Mouse (Mus musculus): ENCODE data around the gene Fbxo9. TPM values are rescaled to one million over a fixed set of nuclear protein-coding genes. Genes with fewer than 3 reads are reported as not detected.

Fbxo9 gene
- polyA plus RNA-seq, 1 experiment from 2014 or later, result 28.5 TPM

DNA sequence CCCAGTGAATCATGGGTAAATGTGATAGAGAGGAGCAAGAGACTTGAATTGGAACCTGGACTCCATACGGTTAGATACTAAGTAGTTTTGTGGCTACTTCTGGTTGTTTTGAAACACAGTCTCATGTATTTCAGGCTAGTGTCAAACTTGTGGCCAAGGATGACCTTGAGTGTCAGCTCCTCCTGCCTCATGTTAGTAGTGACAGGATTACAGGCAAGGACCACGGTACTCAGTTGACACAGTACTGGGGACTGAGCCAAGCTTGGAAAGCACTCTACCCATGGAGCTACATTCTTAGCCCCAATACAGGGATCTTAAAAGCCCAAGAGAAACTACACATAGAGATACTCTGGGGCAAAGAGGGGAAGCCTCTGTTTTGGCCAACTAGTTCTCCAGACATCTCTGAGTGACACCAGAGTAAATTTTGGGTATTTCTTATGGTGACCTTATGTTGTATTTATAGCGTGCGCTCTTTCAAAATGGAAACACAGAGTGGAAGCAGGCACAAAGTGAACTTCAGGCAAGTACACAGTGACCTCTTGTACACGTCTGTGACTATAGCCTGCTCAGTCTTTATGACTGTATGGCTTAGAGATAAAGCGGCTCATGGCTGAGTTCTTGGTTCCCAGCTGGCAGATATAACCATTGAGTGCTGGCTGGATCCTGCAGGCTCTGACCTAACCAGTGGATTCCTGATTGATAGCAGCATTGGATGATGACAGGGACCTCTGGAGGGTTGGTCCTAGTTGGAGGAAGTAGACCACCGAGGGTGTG lies 14.3 kb upstream of the Fbxo9 start:
- DNase-seq (ENCODE audit: low spot score), result no peak
- no peaks in the 10 kb centered on the region for H3K27me3 ChIP-seq (ENCODE audit: insufficient read depth, poor library complexity, severe bottlenecking)
- WGBS, result 77% methylated on average over 7 of the region's 7 CpGs
- peaks cover 8% of the 10 kb centered on the region; the same call in 1 of the 2 replicates for H3K36me3 ChIP-seq
- H3K4me3 ChIP-seq, result no peak overlapping the region
- no peaks in the 10 kb centered on the region for H3K9me3 ChIP-seq
- H3K27ac ChIP-seq, result no peak overlapping the region
- peaks cover 29% of the 10 kb centered on the region for H3K4me1 ChIP-seq

DNA sequence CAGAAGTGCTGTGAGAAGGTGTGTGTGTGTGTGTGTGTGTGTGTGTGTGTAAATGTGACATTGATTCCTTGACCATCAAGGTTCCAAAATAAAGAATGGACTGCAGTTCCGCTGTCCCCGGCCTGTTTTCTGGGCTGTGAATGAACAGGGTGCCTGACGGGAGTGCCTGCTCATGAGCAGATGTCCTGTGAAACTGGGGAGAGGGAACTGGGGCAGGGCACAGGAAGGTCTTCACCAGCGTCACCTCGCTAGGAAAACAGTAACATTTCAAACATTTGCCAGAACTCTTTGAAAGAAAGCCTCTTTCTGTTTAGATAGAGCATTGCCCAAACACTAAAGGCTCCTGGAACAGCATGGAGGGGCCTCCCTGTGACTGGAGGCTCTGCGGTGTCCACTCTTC lies 13.1 kb upstream of the Fbxo9 start:
- H3K27ac ChIP-seq, result 0 out of 2 replicates have a peak overlapping the region, but pooled peaks have one; percentile 67
- peaks cover 8% of the 10 kb centered on the region; the same call in 1 of the 2 replicates for H3K36me3 ChIP-seq
- WGBS, result 62% methylated on average over 6 of the region's 6 CpGs
- DNase-seq (ENCODE audit: low spot score), result no peak
- no peaks in the 10 kb centered on the region for H3K27me3 ChIP-seq (ENCODE audit: insufficient read depth, poor library complexity, severe bottlenecking)
- peaks cover 27% of the 10 kb centered on the region for H3K4me1 ChIP-seq
- H3K4me3 ChIP-seq, result no peak overlapping the region
- no peaks in the 10 kb centered on the region for H3K9me3 ChIP-seq

DNA sequence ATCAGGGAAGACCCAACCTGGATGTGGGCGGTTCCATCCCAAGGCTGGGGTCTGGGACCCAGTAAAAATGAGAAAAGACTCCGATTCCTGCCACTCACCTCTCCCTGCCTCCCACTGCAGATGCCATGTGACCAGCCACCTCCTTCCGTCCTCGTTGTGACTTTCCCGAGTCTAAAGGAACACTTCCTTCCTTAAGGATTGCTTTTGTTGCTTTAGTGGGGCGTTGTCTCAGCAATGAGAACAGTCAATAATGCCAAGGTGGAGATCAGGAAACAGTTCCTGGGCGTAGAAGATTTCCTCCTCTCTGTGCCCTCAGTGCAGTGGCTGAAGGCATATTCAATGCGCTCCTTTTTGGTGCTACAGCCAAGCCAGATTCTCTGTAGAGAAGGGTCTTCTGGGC lies 12.5 kb upstream of the Fbxo9 start:
- H3K9me3 ChIP-seq, result no peaks in the 10 kb centered on the region
- peak overlapping the region; percentile 23; the same call in 1 of the 2 replicates for H3K27ac ChIP-seq
- H3K4me1 ChIP-seq, result peaks cover 27% of the 10 kb centered on the region
- H3K4me3 ChIP-seq, result no peak overlapping the region
- H3K27me3 ChIP-seq (ENCODE audit: insufficient read depth, poor library complexity, severe bottlenecking), result no peaks in the 10 kb centered on the region
- peaks cover 13% of the 10 kb centered on the region; the same call in 1 of the 2 replicates for H3K36me3 ChIP-seq
- WGBS, result 63% methylated on average over 8 of the region's 8 CpGs
- DNase-seq (ENCODE audit: low spot score), result no peak

DNA sequence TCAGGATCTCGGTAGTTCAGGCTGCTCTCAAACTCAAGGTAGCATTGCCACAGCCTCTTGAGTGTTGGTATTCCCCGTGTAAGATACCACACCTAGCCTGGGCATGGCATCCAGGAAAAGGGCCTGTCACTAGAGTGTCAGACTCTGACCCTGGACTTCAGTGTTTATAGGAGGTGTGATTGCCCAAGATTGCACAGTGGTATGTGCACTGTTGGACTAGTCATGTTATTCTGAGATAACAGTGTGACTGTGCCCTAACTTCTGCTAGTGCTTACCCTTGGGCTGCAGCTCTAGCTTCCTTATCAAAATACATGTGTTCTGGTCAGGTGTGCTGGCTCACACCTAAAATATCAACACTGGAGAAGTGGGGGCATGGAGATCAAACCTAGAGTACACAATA lies 8.8 kb upstream of the Fbxo9 start:
- peaks cover 15% of the 10 kb centered on the region; the same call in 1 of the 2 replicates for H3K36me3 ChIP-seq
- peaks cover 39% of the 10 kb centered on the region for H3K4me1 ChIP-seq
- 79% methylated on average over 2 of the region's 2 CpGs for WGBS
- no peak overlapping the region for H3K4me3 ChIP-seq
- no peaks in the 10 kb centered on the region for H3K27me3 ChIP-seq (ENCODE audit: insufficient read depth, poor library complexity, severe bottlenecking)
- no peaks in the 10 kb centered on the region for H3K9me3 ChIP-seq
- H3K27ac ChIP-seq, result no peak overlapping the region
- no peak for DNase-seq (ENCODE audit: low spot score)

DNA sequence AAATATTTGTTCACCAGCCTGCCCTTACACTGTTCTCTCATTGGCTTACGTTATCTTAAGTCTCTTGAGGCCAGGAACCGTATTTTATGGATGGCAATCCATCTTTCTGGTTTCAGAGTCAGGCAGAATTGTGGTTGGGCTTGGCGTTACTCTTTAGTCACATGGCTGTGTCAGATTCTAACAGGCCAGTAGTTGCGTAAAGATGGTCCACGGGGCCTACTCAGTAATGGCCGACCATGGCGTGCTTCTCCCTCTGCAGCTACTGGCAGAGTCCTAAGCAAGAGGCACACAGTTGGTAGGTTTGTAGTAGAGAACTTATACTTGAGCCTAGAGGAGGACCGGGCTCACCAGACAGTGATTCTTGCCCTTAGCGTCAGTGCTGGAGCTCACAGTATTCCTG lies 6.9 kb upstream of the Fbxo9 start:
- peaks cover 27% of the 10 kb centered on the region for H3K4me1 ChIP-seq
- no peaks in the 10 kb centered on the region for H3K9me3 ChIP-seq
- H3K36me3 ChIP-seq, result peaks cover 15% of the 10 kb centered on the region; the same call in 1 of the 2 replicates
- no peak overlapping the region for H3K4me3 ChIP-seq
- no peaks in the 10 kb centered on the region for H3K27me3 ChIP-seq (ENCODE audit: insufficient read depth, poor library complexity, severe bottlenecking)
- no peak for DNase-seq (ENCODE audit: low spot score)
- H3K27ac ChIP-seq, result no peak overlapping the region
- 86% methylated on average over 9 of the region's 9 CpGs for WGBS

DNA sequence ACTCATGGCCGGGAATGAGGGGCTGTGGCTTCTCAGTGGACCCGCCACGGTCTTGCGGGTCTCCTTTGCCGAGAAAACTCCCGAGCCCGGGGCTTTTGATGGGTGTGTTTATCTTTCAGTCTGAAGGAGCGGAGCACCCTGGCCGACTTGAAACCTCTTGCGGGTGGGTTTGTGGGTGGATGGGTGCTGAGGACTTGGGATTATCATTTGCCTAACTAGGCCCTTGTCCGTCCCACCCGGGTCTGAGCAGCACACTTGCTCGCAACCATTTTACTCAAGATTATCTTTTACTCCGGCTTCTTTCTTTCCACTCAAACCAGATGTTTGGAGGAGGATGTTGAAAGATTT lies 4.6 kb upstream of the Fbxo9 start:
- Histone ChIP-seq H3K4me1 (peaks cover 27% of the 10 kb centered on the region), H3K9me3 (no peaks in the 10 kb centered on the region), H3K4me3 (peak overlapping the region; percentile 74), H3K27ac (peak overlapping the region; percentile 94), H3K27me3 (ENCODE audit: insufficient read depth, poor library complexity, severe bottlenecking) (no peaks in the 10 kb centered on the region), H3K36me3 (peaks cover 10% of the 10 kb centered on the region; the same call in 1 of the 2 replicates)
- WGBS, result under 1% methylated on average over 14 of the region's 14 CpGs
- DNase-seq (ENCODE audit: low spot score), result no peak

DNA sequence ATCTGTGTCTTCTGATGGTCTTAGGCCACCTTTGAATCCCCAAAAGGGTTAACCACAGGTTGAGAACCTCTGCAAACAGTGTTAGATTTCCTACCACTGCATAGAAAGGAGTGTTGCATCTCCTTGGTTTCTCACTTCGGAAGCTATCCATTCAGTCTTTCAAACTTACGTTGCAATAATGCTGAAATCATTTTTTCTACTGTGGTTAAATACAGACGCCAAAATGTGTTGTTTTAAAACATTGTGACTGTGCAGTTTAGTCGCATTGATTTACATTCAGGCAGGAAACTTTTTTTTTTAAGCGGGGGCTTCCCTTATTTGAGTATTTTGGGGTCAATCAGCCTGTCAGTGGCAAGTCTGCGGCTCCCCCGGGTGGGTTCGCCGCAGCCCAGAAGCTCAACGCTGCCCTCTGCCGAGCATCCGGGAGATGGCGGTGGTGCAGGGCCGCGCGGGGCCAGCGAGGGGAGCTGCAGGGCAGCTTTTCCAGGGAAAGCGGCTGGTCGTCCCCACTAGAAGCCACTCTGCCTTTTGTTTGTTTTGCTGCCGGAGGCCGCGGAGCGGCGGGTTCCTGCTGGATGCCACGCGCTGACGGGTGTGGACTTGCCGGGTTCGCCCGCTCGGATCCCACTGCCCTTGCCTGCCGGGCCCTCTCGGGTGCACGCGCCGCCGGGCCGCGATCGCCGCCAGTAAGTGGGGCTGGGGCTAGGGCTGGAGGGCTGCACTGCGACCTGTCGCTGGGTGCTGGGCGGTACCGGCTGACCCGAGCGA lies 4.1 kb upstream of the Fbxo9 start:
- peak overlapping the region; percentile 94 for H3K27ac ChIP-seq
- peak; percentile 96 for DNase-seq (ENCODE audit: low spot score)
- WGBS, result 2% methylated on average over 47 of the region's 47 CpGs

DNA sequence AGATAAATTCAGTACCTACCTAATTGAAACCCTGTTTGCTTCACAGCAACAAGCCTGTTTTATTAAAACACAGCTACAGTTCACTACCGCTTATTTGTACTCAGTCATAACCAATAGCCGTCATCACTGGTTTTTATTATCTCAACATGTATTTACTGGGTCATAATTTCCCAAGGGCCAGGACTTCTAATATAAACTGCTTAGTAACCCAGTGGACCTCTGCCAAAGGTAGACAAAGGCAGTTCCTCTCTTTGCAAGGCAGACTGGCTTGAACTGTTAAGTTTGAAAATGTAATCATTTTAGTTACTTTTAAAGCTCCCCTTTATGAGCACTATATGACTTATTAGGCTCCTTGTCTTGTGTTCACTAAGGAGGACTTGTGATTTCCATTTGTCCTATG lies 2.6 kb upstream of the Fbxo9 start:
- Histone ChIP-seq H3K4me3 (no peak overlapping the region), H3K27me3 (ENCODE audit: insufficient read depth, poor library complexity, severe bottlenecking) (no peaks in the 10 kb centered on the region), H3K36me3 (peaks cover 4% of the 10 kb centered on the region; the same call in 1 of the 2 replicates), H3K27ac (no peak overlapping the region), H3K9me3 (no peaks in the 10 kb centered on the region), H3K4me1 (peaks cover 30% of the 10 kb centered on the region)
- 90% methylated on average over 2 of the region's 2 CpGs for WGBS
- DNase-seq (ENCODE audit: low spot score), result no peak

More for the DNA sequence above, 4.1 kb upstream of the Fbxo9 start:
- Histone ChIP-seq H3K27me3 (ENCODE audit: insufficient read depth, poor library complexity, severe bottlenecking) (no peaks in the 10 kb centered on the region), H3K9me3 (no peaks in the 10 kb centered on the region), H3K36me3 (peaks cover 8% of the 10 kb centered on the region; the same call in 1 of the 2 replicates), H3K4me1 (peaks cover 27% of the 10 kb centered on the region), H3K4me3 (peak overlapping the region; percentile 74)

DNA sequence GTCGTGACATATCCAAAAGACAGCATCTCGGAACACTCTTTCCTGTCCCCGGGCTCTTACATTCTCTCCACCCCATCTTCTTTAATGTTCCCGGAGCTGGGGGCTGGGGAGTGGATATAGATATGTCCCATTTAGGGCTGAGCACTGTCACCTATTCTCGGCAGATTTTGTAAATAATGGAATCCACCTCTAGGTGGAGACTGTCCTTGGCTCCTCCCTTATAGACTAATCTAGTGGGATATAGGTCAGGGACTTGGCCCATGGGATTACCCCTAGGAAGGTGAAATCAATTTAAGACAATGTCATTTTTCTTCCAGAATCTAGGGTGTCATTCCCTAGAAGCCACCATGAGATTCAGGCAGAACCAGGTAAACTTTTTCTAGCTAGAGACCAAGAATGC lies 791 bp upstream of the Fbxo9 start:
- no peaks in the 10 kb centered on the region for H3K9me3 ChIP-seq
- H3K27ac ChIP-seq, result no peak overlapping the region
- H3K4me3 ChIP-seq, result peak overlapping the region; percentile 95
- H3K27me3 ChIP-seq (ENCODE audit: insufficient read depth, poor library complexity, severe bottlenecking), result no peaks in the 10 kb centered on the region
- DNase-seq (ENCODE audit: low spot score), result no peak
- WGBS, result 43% methylated on average over 5 of the region's 5 CpGs
- peaks cover under 1% of the 10 kb centered on the region; the same call in 1 of the 2 replicates for H3K36me3 ChIP-seq
- H3K4me1 ChIP-seq, result peaks cover 24% of the 10 kb centered on the region

DNA sequence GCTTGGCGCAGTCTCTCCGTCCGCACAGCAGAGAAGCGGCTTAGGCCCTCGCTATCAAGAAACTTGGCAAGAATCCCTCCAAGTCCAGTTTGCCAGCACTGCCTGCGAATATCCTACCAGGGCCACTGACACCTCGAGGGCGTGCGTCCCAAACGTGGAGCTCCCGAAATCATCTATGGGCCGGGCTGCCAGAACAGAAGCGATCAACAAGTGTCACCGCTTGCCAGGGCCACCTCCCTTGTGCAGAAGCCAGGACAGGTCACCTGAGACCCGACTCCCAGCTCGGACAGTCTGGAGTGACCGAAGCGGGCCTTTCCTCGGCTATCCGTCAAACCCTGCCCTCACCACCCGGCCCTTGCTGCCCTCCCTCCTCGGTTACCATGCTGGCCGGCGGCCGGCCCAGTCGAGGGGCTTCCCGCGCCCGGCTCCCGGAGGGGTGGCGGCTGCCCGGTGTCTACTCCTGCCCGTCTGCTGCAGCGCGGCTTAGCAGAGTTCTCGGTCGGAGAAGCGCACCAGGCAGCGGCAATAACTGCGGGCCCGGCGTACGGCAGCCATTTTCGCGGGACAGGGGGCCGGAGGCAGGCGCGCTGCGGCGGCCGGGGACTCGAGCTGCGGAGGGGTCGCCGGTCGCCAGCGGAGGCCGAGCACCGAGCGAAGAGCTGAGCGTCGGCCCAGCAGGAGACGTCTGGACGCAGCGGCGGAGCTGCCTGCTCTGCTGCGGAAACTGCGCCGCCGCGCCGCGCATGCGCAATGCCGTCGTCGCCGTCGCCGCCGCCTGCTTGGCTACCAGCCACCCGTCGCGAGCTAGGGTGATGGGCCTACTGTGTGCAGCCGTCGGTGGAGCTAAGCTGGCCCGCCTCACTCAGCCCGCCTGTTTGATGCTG lies 711 bp downstream of the Fbxo9 start:
- WGBS, result under 1% methylated on average over 88 of the region's 88 CpGs
- DNase-seq (ENCODE audit: low spot score), result peak; percentile 90
- peaks cover 7% of the 10 kb centered on the region for H3K36me3 ChIP-seq
- no peaks in the 10 kb centered on the region for H3K9me3 ChIP-seq
- H3K27me3 ChIP-seq (ENCODE audit: insufficient read depth, poor library complexity, severe bottlenecking), result no peaks in the 10 kb centered on the region
- peaks cover 16% of the 10 kb centered on the region; the same call in 1 of the 2 replicates for H3K4me1 ChIP-seq
- H3K4me3 ChIP-seq, result peak overlapping the region; percentile 95
- peak overlapping the region; percentile 97 for H3K27ac ChIP-seq

DNA sequence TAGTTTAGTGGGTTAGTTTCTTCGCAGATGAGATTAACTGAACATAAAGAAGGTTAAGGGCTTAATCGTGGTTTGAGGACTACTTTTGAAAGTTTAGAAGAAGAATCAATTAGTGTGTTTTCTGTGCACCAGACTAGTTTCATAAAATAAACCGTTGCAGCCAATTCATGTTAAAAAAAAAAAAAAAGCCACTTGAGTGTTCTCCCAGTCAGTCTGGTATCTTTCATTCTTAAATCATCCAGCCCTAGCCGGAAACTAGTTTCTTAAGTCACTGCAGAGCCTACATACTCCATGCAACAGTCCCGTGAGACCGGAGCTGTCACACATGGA lies 1.3 kb downstream of the Fbxo9 start:
- peak overlapping the region; percentile 97 for H3K27ac ChIP-seq
- H3K27me3 ChIP-seq (ENCODE audit: insufficient read depth, poor library complexity, severe bottlenecking), result no peaks in the 10 kb centered on the region
- H3K36me3 ChIP-seq, result peaks cover 7% of the 10 kb centered on the region
- WGBS, result 23% methylated on average over 6 of the region's 6 CpGs
- H3K9me3 ChIP-seq, result no peaks in the 10 kb centered on the region
- peaks cover 16% of the 10 kb centered on the region; the same call in 1 of the 2 replicates for H3K4me1 ChIP-seq
- DNase-seq (ENCODE audit: low spot score), result no peak
- H3K4me3 ChIP-seq, result peak overlapping the region; percentile 95

DNA sequence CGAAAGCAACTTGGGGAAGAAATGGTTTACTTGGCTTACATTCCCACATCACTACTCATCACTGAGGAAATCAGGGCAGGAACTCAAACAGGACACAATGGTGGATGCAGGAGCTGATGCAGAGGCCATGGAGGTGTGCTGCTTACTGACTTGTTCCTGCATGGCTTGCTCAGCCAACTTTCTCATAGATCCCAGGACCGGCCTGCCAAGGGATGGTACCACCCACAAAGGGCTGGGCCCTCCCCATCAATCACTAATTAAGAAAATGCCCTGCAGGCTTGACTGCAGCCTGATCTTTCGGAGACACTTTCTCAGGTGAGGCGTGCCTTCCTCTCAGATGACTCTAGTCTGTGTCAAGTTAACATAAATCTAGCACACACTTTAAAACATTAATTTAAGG lies 2.0 kb downstream of the Fbxo9 start:
- no peak for DNase-seq (ENCODE audit: low spot score)
- Histone ChIP-seq H3K4me3 (no peak overlapping the region), H3K9me3 (no peaks in the 10 kb centered on the region), H3K27ac (no peak overlapping the region), H3K4me1 (peaks cover 16% of the 10 kb centered on the region; the same call in 1 of the 2 replicates), H3K36me3 (peaks cover 11% of the 10 kb centered on the region), H3K27me3 (ENCODE audit: insufficient read depth, poor library complexity, severe bottlenecking) (no peaks in the 10 kb centered on the region)
- 85% methylated on average over 4 of the region's 4 CpGs for WGBS
